33 mouse cellular contexts compared by ENCODE assay signal in genomic region chr5:121011962-121012361, GRCm38 (mm10). TPM values are rescaled to one million over a fixed set of nuclear protein-coding genes. Genes with fewer than 3 reads are reported as not detected.
"Had no signal": no experiment of that assay in that cellular context is flagged by ENCODE, and none has a peak within 500 bp of the region (broad histone marks: within the 10 kb centered on the region; RNA-seq: fewer than 3 reads in every experiment).

No protein-coding gene starts in this region.

- H3K9me3 ChIP-seq: heart, embryonic 13.5 days; heart, embryonic 15.5 days; hindbrain, embryonic 12.5 days; hindbrain, embryonic 15.5 days; kidney, embryonic 15.5 days; limb, embryonic 13.5 days; limb, embryonic 15.5 days; liver, embryonic 12.5 days had no signal

- DNase-seq: gastrocnemius, postnatal 14 days; gastrocnemius, postnatal 36 days; heart, adult 11 months; heart, adult 2 months; heart, postnatal 14 days; heart, postnatal 36 days; kidney, adult 11 months; kidney, adult 2 months; kidney, adult 9 months; kidney, postnatal 14 days; kidney, postnatal 36 days; layer of hippocampus, adult 9-11 months; layer of hippocampus, postnatal 36 days; left cerebral cortex, postnatal 4 days had no signal

- ATAC-seq: hindbrain, postnatal 0 days; intestine, embryonic 16.5 days; liver, embryonic 12.5 days had no signal

- H3K9ac ChIP-seq: heart, embryonic 13.5 days; heart, embryonic 15.5 days; hindbrain, embryonic 12.5 days; hindbrain, embryonic 15.5 days; kidney, embryonic 15.5 days; limb, embryonic 13.5 days; limb, embryonic 15.5 days; liver, embryonic 12.5 days; liver, embryonic 14.5 days had no signal

- H3K4me3 ChIP-seq: heart, adult 2 months; heart, embryonic 13.5 days; heart, embryonic 15.5 days; hindbrain, embryonic 12.5 days; hindbrain, embryonic 15.5 days; kidney, embryonic 15.5 days; limb, embryonic 13.5 days; limb, embryonic 15.5 days; liver, embryonic 12.5 days had no signal

- H3K36me3 ChIP-seq: heart, embryonic 13.5 days; heart, embryonic 15.5 days; hindbrain, embryonic 12.5 days; hindbrain, embryonic 15.5 days; kidney, embryonic 15.5 days; limb, embryonic 13.5 days; limb, embryonic 15.5 days; liver, embryonic 12.5 days had no signal

- H3K27ac ChIP-seq: heart, adult 2 months; heart, embryonic 13.5 days; heart, embryonic 15.5 days; hindbrain, embryonic 12.5 days; hindbrain, embryonic 15.5 days; hindbrain, postnatal 0 days; kidney, embryonic 15.5 days; kidney, postnatal 0 days; limb, embryonic 13.5 days; limb, embryonic 15.5 days; liver, embryonic 12.5 days; liver, embryonic 14.5 days had no signal

- H3K27me3 ChIP-seq: hindbrain, embryonic 15.5 days had no signal

- H3K4me2 ChIP-seq: heart, embryonic 11.5 days; heart, embryonic 13.5 days; heart, embryonic 15.5 days; hindbrain, embryonic 12.5 days; hindbrain, embryonic 15.5 days; kidney, embryonic 15.5 days; limb, embryonic 13.5 days; limb, embryonic 15.5 days; liver, embryonic 12.5 days had no signal

- H3K4me1 ChIP-seq: heart, embryonic 13.5 days; heart, embryonic 15.5 days; limb, embryonic 13.5 days; liver, embryonic 12.5 days had no signal

RNA-seq across cellular contexts. Expression of gene Rph3a, which starts 2.1 kb away (rescaled TPM):
- total RNA-seq: gastrocnemius, adult 18-20 months; gastrocnemius, postnatal 36 days; heart, adult 2 months; heart, postnatal 14 days; heart, postnatal 36 days; hematopoietic stem cell, adult 5-6 weeks; liver, adult 2 months had no signal
- polyA plus RNA-seq: gonadal fat pad, adult 2 months; heart, adult 2 months; heart, embryonic 11.5 days; heart, embryonic 13.5 days; heart, embryonic 15.5 days; heart, postnatal 0 days; limb, embryonic 11.5 days; liver, adult 2 months; liver, embryonic 12.5 days; liver, embryonic 14.5 days had no signal
